7 mouse cellular contexts compared by ENCODE assay signal in genomic region chr4:154335761-154336160, GRCm38 (mm10). TPM values are rescaled to one million over a fixed set of nuclear protein-coding genes. Genes with fewer than 3 reads are reported as not detected.
DNase-seq lines count a peak whose midpoint lies in the region; ATAC-seq lines count a peak whose summit lies in the region.

Gene B230104I21Rik (plus strand): TSS chr4:154336127.

- H3K9ac ChIP-seq in lung, embryonic 15.5 days: no peak within 1 kb of the TSS
- H3K9ac ChIP-seq in forebrain, embryonic 16.5 days (replicated peaks; ENCODE audit: low read depth, low read length): 0 out of 2 replicates have a peak within 1 kb of the TSS, but pooled peaks have one; percentile 22
- 0 out of 2 replicates have a peak within 1 kb of the TSS, but pooled peaks have one; percentile 29 for H3K9ac ChIP-seq in midbrain, embryonic 14.5 days (replicated peaks; ENCODE audit: low read length)

- no peak for ATAC-seq in lung, embryonic 15.5 days (ENCODE audit: borderline replicate concordance, extremely low read depth, low FRiP score, low TSS enrichment)
- peak; percentile 63 for ATAC-seq in forebrain, embryonic 16.5 days
- peak; percentile 35; the same call in 1 of the 2 replicates for ATAC-seq in midbrain, embryonic 14.5 days (ENCODE audit: low FRiP score, low TSS enrichment)

- H3K4me3 ChIP-seq in lung, embryonic 15.5 days: peak within 1 kb of the TSS; percentile 24
- 0 out of 2 replicates have a peak within 1 kb of the TSS, but pooled peaks have one; percentile 5 for H3K4me3 ChIP-seq in forebrain, embryonic 16.5 days (replicated peaks; ENCODE audit: low read length)
- H3K4me3 ChIP-seq in midbrain, embryonic 14.5 days (replicated peaks; ENCODE audit: low read depth, low read length): peak within 1 kb of the TSS; percentile 5; the same call in 1 of the 2 replicates

- DNase-seq in lung, postnatal 14 days: no peak
- peak; percentile 64 to 72 for DNase-seq in layer of hippocampus, postnatal 14 days (ENCODE audit: low spot score in 2 of 2)
- DNase-seq in midbrain, embryonic 14.5 days: peak; percentile 67
- DNase-seq in thymus, adult 18-20 months: no peak
- DNase-seq in natural killer cell, adult 2 months (ENCODE audit: low spot score in 2 of 2): no peak

- peak within 1 kb of the TSS; percentile 46 for H3K4me2 ChIP-seq in lung, embryonic 15.5 days
- H3K4me2 ChIP-seq in forebrain, embryonic 16.5 days (ENCODE audit: low read length): peak within 1 kb of the TSS; percentile 25
- peak within 1 kb of the TSS; percentile 45 for H3K4me2 ChIP-seq in midbrain, embryonic 14.5 days (ENCODE audit: low read length)

- H3K4me1 ChIP-seq in lung, embryonic 15.5 days: peaks cover 40% of the 10 kb centered on the region; the same call in 1 of the 2 replicates
- H3K4me1 ChIP-seq in forebrain, embryonic 16.5 days (replicated peaks; ENCODE audit: control insufficient read depth, insufficient read depth, low read length): peaks cover 14% of the 10 kb centered on the region
- peaks cover 26% of the 10 kb centered on the region for H3K4me1 ChIP-seq in midbrain, embryonic 14.5 days (ENCODE audit: control insufficient read depth, insufficient read depth, low read length)

- peak within 1 kb of the TSS; percentile 73 for H3K27ac ChIP-seq in lung, embryonic 15.5 days
- H3K27ac ChIP-seq in forebrain, embryonic 16.5 days (ENCODE audit: low read length): peak within 1 kb of the TSS; percentile 23; the same call in 1 of the 2 replicates
- peak within 1 kb of the TSS; percentile 5; the same call in 1 of the 2 replicates for H3K27ac ChIP-seq in midbrain, embryonic 14.5 days (replicated peaks; ENCODE audit: low read depth, low read length)

- H3K27me3 ChIP-seq in lung, embryonic 15.5 days: peaks cover 3% of the 10 kb centered on the region; the same call in 1 of the 2 replicates
- H3K27me3 ChIP-seq in forebrain, embryonic 16.5 days (replicated peaks; ENCODE audit: control insufficient read depth, insufficient read depth, low read length): no peaks in the 10 kb centered on the region
- H3K27me3 ChIP-seq in midbrain, embryonic 14.5 days (ENCODE audit: control insufficient read depth, insufficient read depth, low read length): no peaks in the 10 kb centered on the region

- H3K9me3 ChIP-seq in lung, embryonic 15.5 days: no peaks in the 10 kb centered on the region
- no peaks in the 10 kb centered on the region for H3K9me3 ChIP-seq in forebrain, embryonic 16.5 days (ENCODE audit: control insufficient read depth, low read length)
- H3K9me3 ChIP-seq in midbrain, embryonic 14.5 days (ENCODE audit: control insufficient read depth, low read length): no peaks in the 10 kb centered on the region

- H3K36me3 ChIP-seq in lung, embryonic 15.5 days: no peaks in the 10 kb centered on the region
- H3K36me3 ChIP-seq in forebrain, embryonic 16.5 days (ENCODE audit: control insufficient read depth, insufficient read depth): no peaks in the 10 kb centered on the region
- H3K36me3 ChIP-seq in midbrain, embryonic 14.5 days (ENCODE audit: control insufficient read depth, insufficient read depth, low read length): no peaks in the 10 kb centered on the region

- 66% methylated on average over 12 of the region's 12 CpGs for WGBS in lung, embryonic 15.5 days
- WGBS in forebrain, embryonic 16.5 days: 22% methylated on average over 12 of the region's 12 CpGs
- 35% methylated on average over 12 of the region's 12 CpGs for whole genome bisulfite sequencing in midbrain, embryonic 14.5 days

RNA-seq across cellular contexts. Expression of gene B230104I21Rik, which starts in this region (rescaled TPM):
- not detected in 2 replicates for polyA plus RNA-seq in lung, embryonic 15.5 days (2015; fragmentation: Nextera tagmentation; extraction: Ambion mirVana)
- not detected in 2 replicates for polyA plus RNA-seq in forebrain, embryonic 16.5 days (2015; fragmentation: Nextera tagmentation; extraction: Ambion mirVana)
- total RNA-seq in layer of hippocampus, postnatal 14 days (2021): under 1 TPM in 1 of 2 experiments, not detected in 1; 0.53 TPM
- not detected in 2 replicates for polyA plus RNA-seq in midbrain, embryonic 14.5 days (2014; fragmentation: Nextera tagmentation; extraction: Ambion mirVana)

Comparison
In these comparisons a context has a peak if more than half of its experiments do, and no peak if none do; other contexts are left out.
1. Peak in ATAC-seq, H3K4me3 ChIP-seq, H3K27ac ChIP-seq, H3K9ac ChIP-seq and H3K4me2 ChIP-seq in forebrain, embryonic 16.5 days; RNA of the gene not detected or under 1 TPM.
2. Peak in DNase-seq in layer of hippocampus, postnatal 14 days; RNA of the gene not detected or under 1 TPM.
3. Peak in DNase-seq, ATAC-seq, H3K4me3 ChIP-seq, H3K27ac ChIP-seq, H3K9ac ChIP-seq and H3K4me2 ChIP-seq in midbrain, embryonic 14.5 days; RNA of the gene not detected or under 1 TPM.
4. H3K27ac ChIP-seq: peak in every context shown above with its lines; median percentile 73 in lung, embryonic 15.5 days; 23 in forebrain, embryonic 16.5 days; 5 in midbrain, embryonic 14.5 days.